Mouse (Mus musculus): ENCODE data around the gene Bst2. TPM values are rescaled to one million over a fixed set of nuclear protein-coding genes. Genes with fewer than 3 reads are reported as not detected.
"Not testable (repeated sequence)": the region's sequence is repeated elsewhere in the genome, so short reads cannot be mapped to it uniquely, and the experiment has no call there.

The Bst2 gene
- polyA plus RNA-seq, 1 experiment from 2014 or later = 42.0 TPM

DNA sequence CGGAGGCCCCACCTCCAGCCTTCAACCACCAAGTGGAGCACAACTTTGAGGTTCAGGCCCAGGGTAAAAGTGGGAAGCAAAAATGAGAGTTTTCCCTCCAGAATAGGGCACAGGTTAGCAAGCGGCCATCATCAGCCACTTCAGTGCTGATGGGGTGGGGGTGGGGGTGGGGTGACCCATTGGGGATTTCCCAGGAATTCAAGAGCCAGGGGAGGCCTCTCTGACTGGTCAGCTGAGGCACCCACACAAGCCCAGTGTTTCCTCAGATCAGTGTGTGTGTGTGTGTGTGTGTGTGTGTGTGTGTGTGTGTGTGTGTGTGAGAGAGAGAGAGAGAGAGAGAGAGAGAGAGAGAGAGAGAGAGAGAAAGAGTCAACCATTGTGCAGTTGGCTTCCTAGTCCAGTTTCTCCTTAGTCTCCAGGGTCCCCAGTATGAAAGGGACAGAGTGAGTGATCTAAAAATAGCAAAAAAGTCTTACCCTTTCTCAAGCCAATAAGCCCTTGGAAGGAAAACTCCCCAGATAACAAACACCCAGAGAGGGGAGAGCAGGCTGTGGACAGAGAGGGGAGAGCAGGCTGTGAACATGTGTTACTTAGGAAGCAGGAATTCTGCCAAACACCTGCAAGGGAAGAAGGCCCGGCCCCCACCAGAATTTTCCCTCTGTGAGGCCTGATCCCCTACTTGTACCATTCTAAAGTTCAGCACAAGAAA lies 9.9 kb downstream of the Bst2 start:
- no peak overlapping the region for H3K4me3 ChIP-seq (ENCODE audit: low read length)
- H3K36me3 ChIP-seq (ENCODE audit: control insufficient read depth, insufficient read depth, low read length) = no peaks in the 10 kb centered on the region
- H3K27ac ChIP-seq (ENCODE audit: low read length) = peak overlapping the region; percentile 50
- no peak overlapping the region for H3K4me2 ChIP-seq (ENCODE audit: low read depth, low read length)
- H3K4me1 ChIP-seq (ENCODE audit: control insufficient read depth, insufficient read depth, low read length) = peaks cover 3% of the 10 kb centered on the region; the same call in 1 of the 2 replicates
- peaks cover 20% of the 10 kb centered on the region for H3K27me3 ChIP-seq (replicated peaks; ENCODE audit: control insufficient read depth, insufficient read depth, low read length)
- ATAC-seq = no peak
- WGBS = 57% methylated on average over 3 of the region's 3 CpGs
- H3K9ac ChIP-seq (ENCODE audit: low read depth, low read length) = no peak overlapping the region
- H3K9me3 ChIP-seq (ENCODE audit: control insufficient read depth, low read length) = no peaks in the 10 kb centered on the region

DNA sequence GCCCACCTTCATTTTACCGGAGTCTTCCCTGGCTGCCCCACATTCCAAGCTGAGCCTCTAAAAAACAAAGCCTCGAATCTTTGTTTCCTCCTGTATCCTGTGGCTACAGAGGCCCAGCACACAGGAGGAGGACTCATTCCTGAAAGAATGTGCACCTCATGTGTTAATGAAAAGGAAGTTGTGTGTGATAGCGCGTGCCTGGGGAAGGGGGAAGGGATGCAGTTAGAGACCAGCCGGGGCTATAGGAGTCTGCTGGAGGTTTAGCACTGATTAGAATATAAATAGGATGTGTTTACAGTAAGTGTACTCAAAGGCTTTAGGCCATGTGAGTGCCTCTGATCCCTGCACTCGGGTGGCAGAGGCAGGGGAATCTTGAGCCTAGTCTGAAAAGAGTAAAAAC lies 11.0 kb downstream of the Bst2 start:
- Histone ChIP-seq H3K9me3 (ENCODE audit: control insufficient read depth, low read length) (no peaks in the 10 kb centered on the region), H3K27me3 (replicated peaks; ENCODE audit: control insufficient read depth, insufficient read depth, low read length) (peaks cover 20% of the 10 kb centered on the region), H3K9ac (ENCODE audit: low read depth, low read length) (no peak overlapping the region), H3K4me1 (ENCODE audit: control insufficient read depth, insufficient read depth, low read length) (peaks cover 3% of the 10 kb centered on the region; the same call in 1 of the 2 replicates), H3K4me3 (ENCODE audit: low read length) (no peak overlapping the region), H3K27ac (ENCODE audit: low read length) (peak overlapping the region; percentile 50; the same call in 1 of the 2 replicates), H3K36me3 (ENCODE audit: control insufficient read depth, insufficient read depth, low read length) (no peaks in the 10 kb centered on the region), H3K4me2 (ENCODE audit: low read depth, low read length) (no peak overlapping the region)
- ATAC-seq = no peak
- WGBS = 29% methylated on average over 6 of the region's 6 CpGs

DNA sequence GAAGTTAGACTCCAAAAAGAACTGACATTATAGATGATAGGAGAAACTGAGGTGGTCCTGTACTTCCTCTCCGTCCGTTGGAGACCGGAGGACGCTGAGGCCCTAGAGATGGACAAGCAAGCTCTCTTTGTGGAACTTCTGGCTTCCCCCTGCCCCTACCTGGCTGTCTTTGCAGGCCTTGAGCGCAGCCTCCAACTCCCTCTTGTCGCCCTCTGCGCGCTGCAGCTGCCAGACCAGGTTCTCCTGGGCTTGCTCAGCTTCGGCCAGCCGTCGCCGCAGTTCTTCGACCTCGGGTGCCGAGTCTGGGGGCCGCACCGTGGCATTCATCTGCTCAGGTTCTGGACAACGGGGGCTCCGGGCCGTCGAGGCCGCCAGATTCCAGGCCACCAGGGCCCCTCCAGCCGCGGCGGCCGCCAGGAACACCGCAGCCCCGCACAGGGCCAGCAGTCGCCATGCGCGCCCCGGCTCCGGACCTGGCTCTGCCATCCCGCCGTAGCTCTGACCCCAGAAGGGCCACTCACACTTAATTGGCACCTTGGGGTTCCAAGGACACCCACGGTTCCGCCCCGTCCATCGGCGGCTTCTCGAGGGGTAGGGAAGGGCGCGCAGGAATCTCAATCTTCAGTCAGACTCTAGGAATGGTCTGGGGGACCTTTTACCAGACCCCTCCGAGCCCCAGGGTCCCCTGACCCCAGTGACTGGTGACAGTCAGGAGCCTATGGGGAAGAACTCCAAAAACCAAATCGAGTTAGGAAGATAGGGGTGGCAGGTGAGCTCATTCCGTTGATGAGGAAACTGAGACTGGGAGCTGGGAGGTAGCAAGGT lies 11.8 kb downstream of the Bst2 start, which contains the start of gene Ccdc194:
Gene Ccdc194, minus strand, starts transcription at position 486 of the 825 bp plus-strand sequence.
- Histone ChIP-seq H3K36me3 (ENCODE audit: control insufficient read depth, insufficient read depth, low read length) (no peaks in the 10 kb centered on the region), H3K4me2 (ENCODE audit: low read depth, low read length) (peak within 1 kb of the TSS; percentile 22; the same call in 1 of the 2 replicates), H3K4me3 (ENCODE audit: low read length) (no peak within 1 kb of the TSS), H3K27me3 (replicated peaks; ENCODE audit: control insufficient read depth, insufficient read depth, low read length) (peaks cover 20% of the 10 kb centered on the region), H3K27ac (ENCODE audit: low read length) (peak within 1 kb of the TSS; percentile 50), H3K9ac (ENCODE audit: low read depth, low read length) (peak within 1 kb of the TSS; percentile 37; the same call in 1 of the 2 replicates), H3K4me1 (ENCODE audit: control insufficient read depth, insufficient read depth, low read length) (peaks cover 3% of the 10 kb centered on the region; the same call in 1 of the 2 replicates), H3K9me3 (ENCODE audit: control insufficient read depth, low read length) (no peaks in the 10 kb centered on the region)
- no peak for ATAC-seq
- 15% methylated on average over 46 of the region's 46 CpGs for WGBS

DNA sequence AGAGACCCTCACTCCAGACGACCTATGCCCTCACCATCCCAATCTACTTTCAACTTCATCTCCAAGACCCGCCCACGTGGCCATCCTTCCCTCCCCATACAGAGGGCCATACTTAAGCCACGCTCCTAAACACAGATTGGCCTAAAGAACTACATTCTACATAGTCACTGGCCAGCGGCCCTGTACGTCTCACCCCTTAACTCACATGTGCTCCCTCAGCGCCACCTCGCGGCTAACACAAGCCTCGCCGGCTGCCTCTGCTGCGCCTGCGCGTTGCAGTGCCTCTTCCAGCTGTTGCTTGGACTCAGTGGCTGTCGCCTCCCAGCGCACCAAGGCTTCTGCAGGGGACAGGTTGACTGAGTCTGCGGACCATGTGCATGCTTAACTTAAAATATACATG lies 15.6 kb downstream of the Bst2 start:
- Histone ChIP-seq H3K36me3 (ENCODE audit: control insufficient read depth, insufficient read depth, low read length) (no peaks in the 10 kb centered on the region), H3K9ac (ENCODE audit: low read depth, low read length) (0 out of 2 replicates have a peak overlapping the region, but pooled peaks have one; percentile 30), H3K4me3 (ENCODE audit: low read length) (no peak overlapping the region), H3K27ac (ENCODE audit: low read length) (no peak overlapping the region), H3K9me3 (ENCODE audit: control insufficient read depth, low read length) (no peaks in the 10 kb centered on the region), H3K27me3 (replicated peaks; ENCODE audit: control insufficient read depth, insufficient read depth, low read length) (peaks cover 18% of the 10 kb centered on the region), H3K4me2 (ENCODE audit: low read depth, low read length) (peak overlapping the region; percentile 26; the same call in 1 of the 2 replicates), H3K4me1 (ENCODE audit: control insufficient read depth, insufficient read depth, low read length) (peaks cover 2% of the 10 kb centered on the region; the same call in 1 of the 2 replicates)
- 4% methylated on average over 17 of the region's 17 CpGs for WGBS
- ATAC-seq = peak; percentile 87

DNA sequence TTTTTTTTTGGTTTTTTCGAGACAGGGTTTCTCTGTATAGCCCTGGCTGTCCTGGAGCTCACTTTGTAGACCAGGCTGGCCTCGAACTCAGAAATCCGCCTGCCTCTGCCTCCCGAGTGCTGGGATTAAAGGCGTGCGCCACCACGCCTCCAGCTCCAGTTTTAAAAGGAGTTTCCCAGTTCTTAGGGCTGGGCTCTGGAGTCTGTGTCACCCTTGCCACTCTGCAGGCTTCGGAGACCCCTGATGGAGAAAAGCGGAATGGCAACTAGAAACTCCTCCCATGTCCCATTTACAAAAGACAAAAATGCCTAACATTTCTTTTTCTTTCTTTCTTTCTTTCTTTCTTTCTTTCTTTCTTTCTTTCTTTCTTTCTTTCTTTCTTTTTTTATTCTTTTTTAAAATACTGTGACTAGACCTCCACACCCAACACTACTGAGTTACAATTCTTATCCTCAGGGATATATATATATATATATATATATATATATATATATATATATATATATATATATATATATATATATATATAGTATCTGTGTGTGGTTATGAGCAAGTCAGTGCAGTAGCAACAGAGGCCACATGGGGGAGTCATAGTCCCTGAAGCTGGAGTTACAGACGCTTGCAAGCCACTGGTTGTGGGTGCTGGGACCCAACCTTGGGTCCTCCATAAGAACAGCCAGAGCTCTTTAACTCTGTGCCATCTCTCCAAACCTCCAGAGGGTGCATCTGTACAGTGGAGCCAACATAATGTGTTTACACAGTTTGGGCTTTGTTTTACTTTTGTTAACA lies 18.0 kb downstream of the Bst2 start:
- not testable (repeated sequence) for H3K27ac ChIP-seq (ENCODE audit: low read length); H3K9ac ChIP-seq (ENCODE audit: low read depth, low read length); H3K27me3 ChIP-seq (replicated peaks; ENCODE audit: control insufficient read depth, insufficient read depth, low read length); ATAC-seq; H3K9me3 ChIP-seq (ENCODE audit: control insufficient read depth, low read length); H3K4me2 ChIP-seq (ENCODE audit: low read depth, low read length); H3K4me1 ChIP-seq (ENCODE audit: control insufficient read depth, insufficient read depth, low read length); H3K36me3 ChIP-seq (ENCODE audit: control insufficient read depth, insufficient read depth, low read length); H3K4me3 ChIP-seq (ENCODE audit: low read length)
- WGBS = 39% methylated on average over 9 of the region's 10 CpGs

DNA sequence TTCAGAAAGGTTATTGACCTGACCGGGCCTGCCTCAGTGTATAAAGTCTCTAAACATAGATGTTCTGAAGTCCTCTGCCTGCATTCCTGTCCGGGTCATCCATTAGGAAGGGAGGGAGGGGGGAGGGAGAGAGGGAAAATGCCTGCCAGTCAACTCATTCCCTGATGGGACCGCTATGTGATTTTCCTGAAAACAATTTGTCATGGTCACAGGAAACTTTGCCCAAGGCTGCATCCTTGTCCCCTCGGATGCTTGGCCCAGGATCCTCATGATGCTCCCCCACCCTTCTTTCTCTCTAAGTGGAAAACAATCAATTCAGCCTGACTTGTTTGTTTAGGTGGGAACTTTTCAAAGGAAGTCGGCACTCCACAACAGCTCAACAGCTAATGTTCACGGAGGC lies 20.5 kb downstream of the Bst2 start:
- Histone ChIP-seq H3K36me3 (ENCODE audit: control insufficient read depth, insufficient read depth, low read length) (no peaks in the 10 kb centered on the region), H3K9ac (ENCODE audit: low read depth, low read length) (no peak overlapping the region), H3K9me3 (ENCODE audit: control insufficient read depth, low read length) (no peaks in the 10 kb centered on the region), H3K4me3 (ENCODE audit: low read length) (no peak overlapping the region), H3K4me2 (ENCODE audit: low read depth, low read length) (no peak overlapping the region), H3K27ac (ENCODE audit: low read length) (peak overlapping the region; percentile 23; the same call in 1 of the 2 replicates), H3K27me3 (replicated peaks; ENCODE audit: control insufficient read depth, insufficient read depth, low read length) (no peaks in the 10 kb centered on the region), H3K4me1 (ENCODE audit: control insufficient read depth, insufficient read depth, low read length) (0 out of 2 replicates have a peak, but pooled peaks cover 2% of the 10 kb centered on the region)
- 7% methylated on average over 6 of the region's 6 CpGs for WGBS
- no peak for ATAC-seq

DNA sequence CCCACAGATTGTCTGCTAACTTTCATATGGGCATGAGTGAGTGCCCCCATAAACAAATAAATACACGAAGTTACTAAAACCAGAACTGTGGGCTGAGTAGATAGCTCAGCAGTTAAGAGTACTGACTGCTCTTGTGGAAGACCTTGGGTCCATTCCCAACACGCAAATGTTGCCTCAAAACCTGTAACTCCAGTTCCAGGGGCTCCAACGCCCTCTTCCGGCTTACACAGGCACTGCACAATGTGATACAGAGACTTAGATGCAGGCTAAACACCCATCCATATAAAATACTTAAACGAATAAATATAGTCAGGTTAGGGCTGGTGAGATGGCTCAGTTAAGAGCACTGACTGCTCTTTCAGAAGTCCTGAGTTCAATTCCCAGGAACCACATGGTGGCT lies 22.2 kb downstream of the Bst2 start:
- no peak for ATAC-seq
- Histone ChIP-seq H3K4me1 (ENCODE audit: control insufficient read depth, insufficient read depth, low read length) (0 out of 2 replicates have a peak, but pooled peaks cover 2% of the 10 kb centered on the region), H3K27me3 (replicated peaks; ENCODE audit: control insufficient read depth, insufficient read depth, low read length) (no peaks in the 10 kb centered on the region; the same call in 1 of the 2 replicates), H3K36me3 (ENCODE audit: control insufficient read depth, insufficient read depth, low read length) (no peaks in the 10 kb centered on the region), H3K4me3 (ENCODE audit: low read length) (no peak overlapping the region), H3K9me3 (ENCODE audit: control insufficient read depth, low read length) (no peaks in the 10 kb centered on the region), H3K27ac (ENCODE audit: low read length) (no peak overlapping the region), H3K4me2 (ENCODE audit: low read depth, low read length) (no peak overlapping the region), H3K9ac (ENCODE audit: low read depth, low read length) (no peak overlapping the region)
- 72% methylated on average over 5 of the region's 5 CpGs for WGBS

DNA sequence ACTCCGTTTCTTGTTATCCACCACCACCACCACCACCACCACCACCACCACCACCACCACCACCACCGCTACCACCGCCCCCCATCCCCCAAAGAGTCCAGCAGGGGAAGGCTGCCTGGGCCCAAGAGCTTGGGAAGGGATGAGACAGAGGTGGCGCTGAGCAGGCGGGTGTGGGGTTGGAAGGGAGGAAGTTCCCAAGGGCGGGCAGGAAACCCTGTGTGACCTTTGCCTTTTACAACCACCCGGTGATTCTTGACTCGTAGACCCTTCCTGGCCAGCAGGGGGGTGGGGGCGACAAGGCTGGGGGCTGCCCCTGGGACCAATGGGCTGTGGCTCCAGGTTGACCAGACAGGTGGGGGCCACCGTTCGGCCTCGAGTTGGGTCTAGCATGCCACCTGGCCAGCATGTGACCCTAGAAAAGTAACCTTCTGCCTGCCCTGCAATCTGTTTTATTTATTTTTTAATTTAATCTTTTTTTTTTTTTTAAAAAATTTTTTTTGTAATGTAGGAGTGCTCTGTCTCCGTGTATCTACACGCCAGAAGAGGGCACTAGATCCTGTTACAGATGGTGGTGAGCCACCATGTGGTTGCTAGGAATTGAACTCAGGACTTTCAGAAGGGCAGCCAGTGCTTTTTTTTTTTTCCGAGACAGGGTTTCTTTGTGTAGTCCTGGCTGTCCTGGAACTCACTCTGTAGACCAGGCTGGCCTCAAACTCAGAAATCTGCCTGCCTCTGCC lies 24.1 kb downstream of the Bst2 start:
- 70% methylated on average over 15 of the region's 15 CpGs for WGBS
- H3K4me1 ChIP-seq (ENCODE audit: control insufficient read depth, insufficient read depth, low read length) = peaks cover 9% of the 10 kb centered on the region; the same call in 1 of the 2 replicates
- H3K9me3 ChIP-seq (ENCODE audit: control insufficient read depth, low read length) = no peaks in the 10 kb centered on the region
- no peak for ATAC-seq
- H3K27ac ChIP-seq (ENCODE audit: low read length) = no peak overlapping the region
- no peak overlapping the region for H3K4me2 ChIP-seq (ENCODE audit: low read depth, low read length)
- H3K27me3 ChIP-seq (replicated peaks; ENCODE audit: control insufficient read depth, insufficient read depth, low read length) = peaks cover 7% of the 10 kb centered on the region
- H3K9ac ChIP-seq (ENCODE audit: low read depth, low read length) = no peak overlapping the region
- H3K4me3 ChIP-seq (ENCODE audit: low read length) = no peak overlapping the region
- H3K36me3 ChIP-seq (ENCODE audit: control insufficient read depth, insufficient read depth, low read length) = no peaks in the 10 kb centered on the region

Data from intestine, embryonic 16.5 days (tissue).